9 mouse cellular contexts compared by ENCODE assay signal in genomic region chr1:75487405-75488161, GRCm38 (mm10). TPM values are rescaled to one million over a fixed set of nuclear protein-coding genes. Genes with fewer than 3 reads are reported as not detected.
DNase-seq lines count a peak whose midpoint lies in the region; ATAC-seq and TF ChIP-seq lines count a peak whose summit lies in the region.
"Had no signal": no experiment of that assay in that cellular context is flagged by ENCODE, and none has a peak within 500 bp of the region (broad histone marks: within the 10 kb centered on the region; RNA-seq: fewer than 3 reads in every experiment).

No protein-coding gene starts in this region.

- DNase-seq in cerebellum, adult 18-20 months = peak; percentile 86
- DNase-seq in forebrain, postnatal 0 days = peak; percentile 61

- H3K27ac ChIP-seq in forebrain, postnatal 0 days (ENCODE audit: low read depth, low read length) = no peak overlapping the region
- H3K27ac ChIP-seq in intestine, embryonic 16.5 days (ENCODE audit: low read length) = no peak overlapping the region
- H3K27ac ChIP-seq in limb, embryonic 15.5 days = no peak overlapping the region
- H3K27ac ChIP-seq in midbrain, embryonic 15.5 days = no peak overlapping the region
- H3K27ac ChIP-seq in stomach, embryonic 15.5 days = no peak overlapping the region
- H3K27ac ChIP-seq: macrophage had no signal

- H3K9ac ChIP-seq in forebrain, postnatal 0 days = peak overlapping the region; percentile 31; the same call in 1 of the 2 replicates
- H3K9ac ChIP-seq in intestine, embryonic 16.5 days (ENCODE audit: low read depth, low read length) = peak overlapping the region; percentile 59
- H3K9ac ChIP-seq in limb, embryonic 15.5 days = 0 out of 2 replicates have a peak overlapping the region, but pooled peaks have one; percentile 23
- H3K9ac ChIP-seq in midbrain, embryonic 15.5 days = peak overlapping the region; percentile 17
- H3K9ac ChIP-seq in stomach, embryonic 15.5 days = peak overlapping the region; percentile 40; the same call in 1 of the 2 replicates

- 4% methylated on average over 62 of the region's 62 CpGs for WGBS in forebrain, postnatal 0 days
- under 1% methylated on average over 62 of the region's 62 CpGs for WGBS in intestine, embryonic 16.5 days
- under 1% methylated on average over 62 of the region's 62 CpGs for WGBS in limb, embryonic 15.5 days
- under 1% methylated on average over 62 of the region's 62 CpGs for WGBS in midbrain, embryonic 15.5 days
- under 1% methylated on average over 62 of the region's 62 CpGs for WGBS in stomach, embryonic 15.5 days

- peaks cover 68% of the 10 kb centered on the region for H3K27me3 ChIP-seq in erythroblast, embryonic 14.5 days (ENCODE audit: control insufficient read depth)
- H3K27me3 ChIP-seq in forebrain, postnatal 0 days (ENCODE audit: insufficient read depth, low read length) = peaks cover 18% of the 10 kb centered on the region
- H3K27me3 ChIP-seq in intestine, embryonic 16.5 days (replicated peaks; ENCODE audit: control insufficient read depth, insufficient read depth, low read length) = peaks cover 39% of the 10 kb centered on the region
- peaks cover 70% of the 10 kb centered on the region for H3K27me3 ChIP-seq in limb, embryonic 15.5 days
- H3K27me3 ChIP-seq in midbrain, embryonic 15.5 days (replicated peaks) = peaks cover 44% of the 10 kb centered on the region
- peaks cover 40% of the 10 kb centered on the region for H3K27me3 ChIP-seq in stomach, embryonic 15.5 days (replicated peaks)

- H3K36me3 ChIP-seq in erythroblast, embryonic 14.5 days (ENCODE audit: control insufficient read depth) = no peaks in the 10 kb centered on the region; the same call in 1 of the 2 replicates
- H3K36me3 ChIP-seq in forebrain, postnatal 0 days (ENCODE audit: insufficient read depth) = peaks cover 42% of the 10 kb centered on the region
- peaks cover 5% of the 10 kb centered on the region; the same call in 1 of the 2 replicates for H3K36me3 ChIP-seq in intestine, embryonic 16.5 days (ENCODE audit: control insufficient read depth, insufficient read depth, low read length)
- H3K36me3 ChIP-seq in limb, embryonic 15.5 days = peaks cover 47% of the 10 kb centered on the region
- H3K36me3 ChIP-seq in midbrain, embryonic 15.5 days (replicated peaks) = peaks cover 20% of the 10 kb centered on the region; the same call in 1 of the 2 replicates
- H3K36me3 ChIP-seq in stomach, embryonic 15.5 days = peaks cover 28% of the 10 kb centered on the region

- peaks cover 13% of the 10 kb centered on the region for H3K4me1 ChIP-seq in erythroblast, embryonic 14.5 days (ENCODE audit: control insufficient read depth)
- 0 out of 2 replicates have a peak, but pooled peaks cover 5% of the 10 kb centered on the region for H3K4me1 ChIP-seq in forebrain, postnatal 0 days (ENCODE audit: insufficient read depth)
- peaks cover 15% of the 10 kb centered on the region for H3K4me1 ChIP-seq in intestine, embryonic 16.5 days (ENCODE audit: control insufficient read depth, insufficient read depth, low read length)
- H3K4me1 ChIP-seq in limb, embryonic 15.5 days = peaks cover 24% of the 10 kb centered on the region
- H3K4me1 ChIP-seq in midbrain, embryonic 15.5 days = peaks cover 21% of the 10 kb centered on the region
- peaks cover 12% of the 10 kb centered on the region for H3K4me1 ChIP-seq in stomach, embryonic 15.5 days

- TF ChIP-seq CTCF in forebrain, postnatal 0 days (IDR thresholded peaks at IDR 0.05; ENCODE audit: low read depth) = peak; percentile 37

- peak overlapping the region; percentile 91 for H3K4me2 ChIP-seq in forebrain, postnatal 0 days (ENCODE audit: low read depth)
- peak overlapping the region; percentile 89 for H3K4me2 ChIP-seq in intestine, embryonic 16.5 days (ENCODE audit: low read depth, low read length)
- peak overlapping the region; percentile 89 for H3K4me2 ChIP-seq in limb, embryonic 15.5 days
- peak overlapping the region; percentile 77 for H3K4me2 ChIP-seq in midbrain, embryonic 15.5 days
- peak overlapping the region; percentile 95 for H3K4me2 ChIP-seq in stomach, embryonic 15.5 days

- H3K4me3 ChIP-seq in erythroblast, embryonic 14.5 days (replicated peaks) = peak overlapping the region; percentile 48
- H3K4me3 ChIP-seq in forebrain, postnatal 0 days (ENCODE audit: low read depth, low read length) = peak overlapping the region; percentile 44
- H3K4me3 ChIP-seq in intestine, embryonic 16.5 days (ENCODE audit: low read length) = peak overlapping the region; percentile 62
- peak overlapping the region; percentile 53 for H3K4me3 ChIP-seq in limb, embryonic 15.5 days
- H3K4me3 ChIP-seq in midbrain, embryonic 15.5 days = peak overlapping the region; percentile 44
- H3K4me3 ChIP-seq in stomach, embryonic 15.5 days (replicated peaks) = peak overlapping the region; percentile 49

- no peaks in the 10 kb centered on the region for H3K9me3 ChIP-seq in erythroblast, embryonic 14.5 days (ENCODE audit: control insufficient read depth, low read length)
- no peaks in the 10 kb centered on the region for H3K9me3 ChIP-seq in forebrain, postnatal 0 days (ENCODE audit: low read length)
- H3K9me3 ChIP-seq in intestine, embryonic 16.5 days (ENCODE audit: control insufficient read depth, low read length) = no peaks in the 10 kb centered on the region
- H3K9me3 ChIP-seq in limb, embryonic 15.5 days = no peaks in the 10 kb centered on the region
- H3K9me3 ChIP-seq in midbrain, embryonic 15.5 days = no peaks in the 10 kb centered on the region
- no peaks in the 10 kb centered on the region for H3K9me3 ChIP-seq in stomach, embryonic 15.5 days

- no peak for ATAC-seq in erythroblast, adult 5-6 weeks (replicated peaks; ENCODE audit: low FRiP score, poor library complexity, severe bottlenecking)
- ATAC-seq in forebrain, postnatal 0 days = peak; percentile 68
- ATAC-seq in intestine, embryonic 16.5 days = peak; percentile 89
- no peak; the same call in 1 of the 2 replicates for ATAC-seq in limb, embryonic 15.5 days (ENCODE audit: insufficient number of reproducible peaks, low FRiP score, low TSS enrichment, low read depth)
- peak; percentile 70 for ATAC-seq in midbrain, embryonic 15.5 days (replicated peaks)
- ATAC-seq in stomach, embryonic 15.5 days (ENCODE audit: insufficient read depth, low FRiP score, low read depth) = peak; percentile 71

RNA-seq across cellular contexts. Expression of gene Tmem198, which starts 8.3 kb away (rescaled TPM):
- 0.04 and 0.13 TPM in 2 replicates for polyA plus RNA-seq in erythroblast, embryonic 14.5 days (2012)
- not detected in 2 replicates for total RNA-seq in erythroblast, adult 5-6 weeks (2015; ENCODE audit: low replicate concordance)
- total RNA-seq in erythroblast, adult 5-6 weeks (2017; ENCODE audit: low replicate concordance) = not detected in 2 replicates
- total RNA-seq in forebrain, postnatal 0 days (2014; rRNA removed) = 54.8 and 58.0 TPM in 2 replicates
- polyA plus RNA-seq in forebrain, postnatal 0 days (2015; fragmentation: Nextera tagmentation; extraction: Ambion mirVana) = 61.2 and 70.8 TPM in 2 replicates
- 1.5 and 1.9 TPM in 2 replicates for polyA plus RNA-seq in intestine, embryonic 16.5 days (2015; fragmentation: Nextera tagmentation; extraction: Ambion mirVana)
- 0.74 and 0.79 TPM in 2 replicates for polyA plus RNA-seq in limb, embryonic 15.5 days (2015; fragmentation: Nextera tagmentation; extraction: Ambion mirVana)
- 59.2 and 60.0 TPM in 2 replicates for polyA plus RNA-seq in midbrain, embryonic 15.5 days (2015; fragmentation: Nextera tagmentation; extraction: Ambion mirVana)
- 2.3 and 2.7 TPM in 2 replicates for polyA plus RNA-seq in stomach, embryonic 15.5 days (2015; fragmentation: Nextera tagmentation; extraction: Ambion mirVana)
- polyA plus RNA-seq: macrophage had no signal

RNA-seq across cellular contexts. Expression of gene Chpf, which starts 8.5 kb away (rescaled TPM):
- 0.26 and 0.30 TPM in 2 replicates for polyA plus RNA-seq in erythroblast, embryonic 14.5 days (2012)
- 0.42 TPM in 1 of 2 replicates, not detected in the other for total RNA-seq in erythroblast, adult 5-6 weeks (2015; ENCODE audit: low replicate concordance)
- 0.26 and 1.3 TPM in 2 replicates for total RNA-seq in erythroblast, adult 5-6 weeks (2017; ENCODE audit: low replicate concordance)
- 65.9 and 80.4 TPM in 2 replicates for total RNA-seq in forebrain, postnatal 0 days (2014; rRNA removed)
- 55.5 and 56.8 TPM in 2 replicates for polyA plus RNA-seq in forebrain, postnatal 0 days (2015; fragmentation: Nextera tagmentation; extraction: Ambion mirVana)
- polyA plus RNA-seq in intestine, embryonic 16.5 days (2015; fragmentation: Nextera tagmentation; extraction: Ambion mirVana) = 25.2 and 28.8 TPM in 2 replicates
- 51.7 and 58.8 TPM in 2 replicates for polyA plus RNA-seq in limb, embryonic 15.5 days (2015; fragmentation: Nextera tagmentation; extraction: Ambion mirVana)
- polyA plus RNA-seq in midbrain, embryonic 15.5 days (2015; fragmentation: Nextera tagmentation; extraction: Ambion mirVana) = 42.3 and 45.8 TPM in 2 replicates
- polyA plus RNA-seq in stomach, embryonic 15.5 days (2015; fragmentation: Nextera tagmentation; extraction: Ambion mirVana) = 40.9 and 41.9 TPM in 2 replicates

RNA-seq across cellular contexts. Expression of gene Obsl1, which starts 18.7 kb away (rescaled TPM):
- 0.12 and 0.15 TPM in 2 replicates for polyA plus RNA-seq in erythroblast, embryonic 14.5 days (2012)
- total RNA-seq in erythroblast, adult 5-6 weeks (2015; ENCODE audit: low replicate concordance) = not detected in 2 replicates
- not detected in 2 replicates for total RNA-seq in erythroblast, adult 5-6 weeks (2017; ENCODE audit: low replicate concordance)
- 28.4 and 43.7 TPM in 2 replicates for total RNA-seq in forebrain, postnatal 0 days (2014; rRNA removed)
- 18.7 and 22.9 TPM in 2 replicates for polyA plus RNA-seq in forebrain, postnatal 0 days (2015; fragmentation: Nextera tagmentation; extraction: Ambion mirVana)
- 38.7 and 42.7 TPM in 2 replicates for polyA plus RNA-seq in intestine, embryonic 16.5 days (2015; fragmentation: Nextera tagmentation; extraction: Ambion mirVana)
- 83.7 and 90.9 TPM in 2 replicates for polyA plus RNA-seq in limb, embryonic 15.5 days (2015; fragmentation: Nextera tagmentation; extraction: Ambion mirVana)
- 29.3 and 31.9 TPM in 2 replicates for polyA plus RNA-seq in midbrain, embryonic 15.5 days (2015; fragmentation: Nextera tagmentation; extraction: Ambion mirVana)
- polyA plus RNA-seq in stomach, embryonic 15.5 days (2015; fragmentation: Nextera tagmentation; extraction: Ambion mirVana) = 75.1 and 84.0 TPM in 2 replicates
- polyA plus RNA-seq: macrophage had no signal

RNA-seq across cellular contexts. Expression of gene Inha, which starts 19.3 kb away (rescaled TPM):
- polyA plus RNA-seq in erythroblast, embryonic 14.5 days (2012) = not detected in 2 replicates
- not detected in 2 replicates for total RNA-seq in erythroblast, adult 5-6 weeks (2015; ENCODE audit: low replicate concordance)
- not detected in 2 replicates for total RNA-seq in erythroblast, adult 5-6 weeks (2017; ENCODE audit: low replicate concordance)
- 24.5 and 26.6 TPM in 2 replicates for total RNA-seq in forebrain, postnatal 0 days (2014; rRNA removed)
- 19.6 and 24.8 TPM in 2 replicates for polyA plus RNA-seq in forebrain, postnatal 0 days (2015; fragmentation: Nextera tagmentation; extraction: Ambion mirVana)
- 6.6 and 7.3 TPM in 2 replicates for polyA plus RNA-seq in intestine, embryonic 16.5 days (2015; fragmentation: Nextera tagmentation; extraction: Ambion mirVana)
- 11.2 and 12.2 TPM in 2 replicates for polyA plus RNA-seq in limb, embryonic 15.5 days (2015; fragmentation: Nextera tagmentation; extraction: Ambion mirVana)
- 24.3 and 24.5 TPM in 2 replicates for polyA plus RNA-seq in midbrain, embryonic 15.5 days (2015; fragmentation: Nextera tagmentation; extraction: Ambion mirVana)
- 8.0 and 9.6 TPM in 2 replicates for polyA plus RNA-seq in stomach, embryonic 15.5 days (2015; fragmentation: Nextera tagmentation; extraction: Ambion mirVana)
- polyA plus RNA-seq: macrophage had no signal

RNA-seq across cellular contexts. Expression of gene Stk11ip, which starts 33.7 kb away (rescaled TPM):
- polyA plus RNA-seq in erythroblast, embryonic 14.5 days (2012) = 3.3 and 5.1 TPM in 2 replicates
- 10.9 and 14.0 TPM in 2 replicates for total RNA-seq in erythroblast, adult 5-6 weeks (2015; ENCODE audit: low replicate concordance)
- total RNA-seq in erythroblast, adult 5-6 weeks (2017; ENCODE audit: low replicate concordance) = 14.3 and 31.6 TPM in 2 replicates
- total RNA-seq in forebrain, postnatal 0 days (2014; rRNA removed) = 25.8 and 34.7 TPM in 2 replicates
- polyA plus RNA-seq in forebrain, postnatal 0 days (2015; fragmentation: Nextera tagmentation; extraction: Ambion mirVana) = 12.1 and 14.3 TPM in 2 replicates
- polyA plus RNA-seq in intestine, embryonic 16.5 days (2015; fragmentation: Nextera tagmentation; extraction: Ambion mirVana) = 16.6 and 17.8 TPM in 2 replicates
- 19.9 and 20.2 TPM in 2 replicates for polyA plus RNA-seq in limb, embryonic 15.5 days (2015; fragmentation: Nextera tagmentation; extraction: Ambion mirVana)
- 25.7 and 27.7 TPM in 2 replicates for polyA plus RNA-seq in midbrain, embryonic 15.5 days (2015; fragmentation: Nextera tagmentation; extraction: Ambion mirVana)
- 16.1 and 18.1 TPM in 2 replicates for polyA plus RNA-seq in stomach, embryonic 15.5 days (2015; fragmentation: Nextera tagmentation; extraction: Ambion mirVana)

Comparison
In these comparisons a context has a peak if more than half of its experiments do, and no peak if none do; other contexts are left out.
1. ATAC-seq: peak in forebrain, postnatal 0 days (single experiment), intestine, embryonic 16.5 days (single experiment), midbrain, embryonic 15.5 days (single experiment) and stomach, embryonic 15.5 days (single experiment); none in erythroblast, adult 5-6 weeks (single experiment) and limb, embryonic 15.5 days (single experiment).
2. RNA of gene Tmem198, which starts 8.3 kb away (polyA plus RNA-seq): 61.2 to 70.8 TPM in forebrain, postnatal 0 days and 59.2 to 60.0 TPM in midbrain, embryonic 15.5 days; 2.3 to 2.7 TPM in stomach, embryonic 15.5 days, 1.5 to 1.9 TPM in intestine, embryonic 16.5 days, 0.74 to 0.79 TPM in limb, embryonic 15.5 days and 0.04 to 0.13 TPM in erythroblast, embryonic 14.5 days; every median in the first group is over 10 times any median in the second.
3. RNA of gene Chpf, which starts 8.5 kb away (polyA plus RNA-seq): 51.7 to 58.8 TPM in limb, embryonic 15.5 days, 55.5 to 56.8 TPM in forebrain, postnatal 0 days, 42.3 to 45.8 TPM in midbrain, embryonic 15.5 days, 40.9 to 41.9 TPM in stomach, embryonic 15.5 days and 25.2 to 28.8 TPM in intestine, embryonic 16.5 days; 0.26 to 0.30 TPM in erythroblast, embryonic 14.5 days; every median in the first group is over 10 times any median in the second.
4. RNA of gene Obsl1, which starts 18.7 kb away (polyA plus RNA-seq): 83.7 to 90.9 TPM in limb, embryonic 15.5 days, 75.1 to 84.0 TPM in stomach, embryonic 15.5 days, 38.7 to 42.7 TPM in intestine, embryonic 16.5 days, 29.3 to 31.9 TPM in midbrain, embryonic 15.5 days and 18.7 to 22.9 TPM in forebrain, postnatal 0 days; 0.12 to 0.15 TPM in erythroblast, embryonic 14.5 days; every median in the first group is over 10 times any median in the second.
5. Peak in every context shown above with its lines, with median percentiles within 50 percentile points of each other: H3K4me3 ChIP-seq, H3K4me2 ChIP-seq and H3K9ac ChIP-seq.